Mouse (Mus musculus): ENCODE data around the gene Gm45785.

Gene Gm45785

DNA sequence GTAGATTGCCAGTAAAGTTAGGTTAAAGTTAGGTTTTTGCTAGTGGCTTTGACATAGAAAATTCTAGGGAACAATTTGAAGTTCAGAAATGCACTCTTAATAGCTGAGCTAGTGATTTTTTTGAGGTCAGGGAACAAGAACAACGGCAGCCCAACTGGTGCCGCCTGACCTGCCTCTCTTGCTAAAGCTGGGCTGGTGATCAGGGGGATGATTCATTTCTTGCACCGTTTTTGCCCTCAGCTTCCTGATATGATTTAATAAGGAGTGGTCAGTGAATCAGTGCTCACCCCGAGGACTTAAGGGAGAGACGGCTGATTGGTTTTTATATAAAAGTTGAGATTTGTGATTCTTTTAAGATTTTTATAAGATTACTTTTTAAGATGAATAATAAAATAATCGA lies 24.7 kb downstream of the Gm45785 start:
- no peak for DNase-seq (ENCODE audit: low read depth, low spot score)

DNA sequence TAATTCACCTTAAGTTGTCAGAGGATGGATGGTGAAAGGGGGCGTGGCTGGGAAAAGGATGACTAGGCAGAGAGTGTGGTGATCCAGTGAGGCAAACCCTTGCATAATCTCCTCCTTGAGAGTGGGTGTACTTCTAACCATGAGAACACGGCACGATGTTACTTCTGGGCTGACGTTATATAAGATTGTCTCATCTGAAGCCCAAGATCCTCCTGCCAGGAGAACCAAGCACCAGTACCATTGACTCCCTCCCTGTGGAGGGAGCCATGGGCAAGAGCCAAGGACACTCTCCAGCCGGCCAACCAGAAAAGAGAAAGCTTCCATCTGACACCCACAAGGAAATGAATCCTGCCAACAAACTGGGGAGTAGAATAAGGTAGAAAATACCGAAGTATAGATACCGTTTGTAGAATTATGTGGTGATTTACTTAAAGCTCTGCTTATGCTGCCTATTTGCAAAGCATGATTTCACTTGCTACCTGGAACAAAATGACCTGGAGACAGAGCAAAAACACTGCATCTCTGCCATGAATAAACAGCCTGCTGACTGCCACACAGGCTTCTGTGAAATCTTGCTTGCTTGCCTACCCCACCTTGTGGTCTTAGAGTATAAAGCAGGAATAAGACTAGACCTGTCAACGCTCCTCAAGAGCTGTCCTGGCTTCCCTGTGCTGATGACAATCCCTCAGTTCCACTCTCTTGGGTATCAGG lies 27.8 kb downstream of the Gm45785 start:
- DNase-seq (ENCODE audit: low read depth, low spot score): no peak

DNA sequence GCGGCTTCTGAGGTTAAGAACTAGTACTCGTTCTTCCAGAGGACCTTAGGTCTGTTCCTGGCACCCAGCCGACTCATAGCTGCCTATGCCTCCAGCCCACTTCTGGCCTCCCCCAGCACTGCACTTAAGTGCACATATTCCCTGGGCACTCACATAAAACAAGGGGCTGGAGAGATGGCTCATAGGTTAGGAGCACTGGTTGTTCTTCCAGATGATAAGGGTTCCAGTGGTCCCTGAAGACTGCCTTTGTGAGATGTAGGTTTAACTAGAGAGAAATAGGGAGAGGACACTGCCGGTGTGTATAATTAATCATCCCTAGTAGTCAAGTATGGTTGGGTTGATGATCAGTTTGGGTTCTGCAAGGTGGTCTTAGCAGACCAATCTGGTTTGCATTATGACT lies 33.4 kb downstream of the Gm45785 start:
- DNase-seq (ENCODE audit: low read depth, low spot score): no peak

DNA sequence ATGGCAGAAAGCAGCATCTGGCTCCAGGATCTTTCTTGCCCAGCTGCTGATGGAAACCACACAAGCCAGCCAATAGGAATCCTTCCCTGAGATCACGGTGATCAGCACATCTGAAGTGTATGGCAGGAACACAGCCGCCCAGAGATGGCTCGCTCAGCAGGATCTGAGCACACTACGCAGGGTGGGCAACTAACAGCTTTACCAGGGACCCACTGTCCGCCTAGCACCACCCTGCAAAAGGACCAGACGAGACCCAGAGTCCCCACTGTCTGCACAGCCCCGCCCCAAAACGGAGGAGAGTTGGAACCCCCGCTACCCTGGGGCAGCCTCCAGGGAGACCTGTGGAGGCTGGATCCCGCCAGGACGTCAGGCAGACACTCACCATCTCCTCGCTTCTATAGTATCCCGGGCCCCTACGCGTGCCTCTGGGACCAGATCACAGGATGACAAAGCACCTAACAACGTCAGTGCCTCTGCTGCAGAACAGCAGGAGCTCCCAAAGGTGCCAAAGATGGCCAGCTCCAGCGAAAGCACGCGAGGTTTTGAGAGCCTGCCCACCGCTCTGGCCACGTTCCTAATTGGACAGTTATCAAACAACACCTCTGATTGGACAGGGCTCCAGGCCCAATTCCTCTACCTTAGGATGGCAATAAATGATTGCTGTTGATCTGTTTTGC lies 34.3 kb downstream of the Gm45785 start, which contains the start of gene Zfp941:
TSS of gene Zfp941 (minus strand) at position 526 of the 677 bp plus-strand sequence.
- DNase-seq (ENCODE audit: low read depth, low spot score): no peak

DNA sequence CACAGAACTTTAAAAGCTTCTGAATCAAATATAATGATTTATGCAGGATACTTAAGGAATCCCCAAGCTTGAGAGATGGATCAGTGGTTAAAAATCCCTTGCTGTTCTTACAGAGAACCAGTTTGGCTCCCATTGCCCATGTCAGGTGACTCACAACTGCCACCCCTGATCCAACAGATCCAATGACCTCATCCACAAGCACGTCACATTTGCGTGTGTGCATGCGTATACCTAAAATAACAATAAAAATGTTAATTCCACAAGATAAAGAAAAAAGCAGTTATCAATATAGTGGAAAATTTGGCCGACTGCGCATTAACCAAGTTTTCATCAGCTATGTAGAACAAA lies 34.9 kb downstream of the Gm45785 start:
- no peak for DNase-seq (ENCODE audit: low read depth, low spot score)

DNA sequence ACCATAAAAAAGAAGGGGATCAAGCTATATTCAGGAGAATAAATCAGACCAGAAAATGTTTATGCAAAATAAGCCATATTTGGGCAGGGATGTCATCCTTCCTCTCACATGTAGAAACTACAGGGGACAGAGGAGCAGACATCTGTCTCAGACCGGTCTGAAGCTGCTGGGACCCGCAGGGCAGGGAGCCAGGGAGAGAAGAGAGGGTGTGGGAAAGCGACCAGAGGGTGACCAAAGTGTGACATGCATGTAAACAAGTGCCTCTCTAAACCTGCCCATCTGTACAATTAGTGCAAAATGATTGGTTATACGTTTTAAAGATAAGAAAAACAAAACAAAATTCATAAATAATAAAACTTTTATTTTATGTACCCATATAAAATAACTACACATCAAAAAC lies 36.0 kb downstream of the Gm45785 start:
- no peak for DNase-seq (ENCODE audit: low read depth, low spot score)

DNA sequence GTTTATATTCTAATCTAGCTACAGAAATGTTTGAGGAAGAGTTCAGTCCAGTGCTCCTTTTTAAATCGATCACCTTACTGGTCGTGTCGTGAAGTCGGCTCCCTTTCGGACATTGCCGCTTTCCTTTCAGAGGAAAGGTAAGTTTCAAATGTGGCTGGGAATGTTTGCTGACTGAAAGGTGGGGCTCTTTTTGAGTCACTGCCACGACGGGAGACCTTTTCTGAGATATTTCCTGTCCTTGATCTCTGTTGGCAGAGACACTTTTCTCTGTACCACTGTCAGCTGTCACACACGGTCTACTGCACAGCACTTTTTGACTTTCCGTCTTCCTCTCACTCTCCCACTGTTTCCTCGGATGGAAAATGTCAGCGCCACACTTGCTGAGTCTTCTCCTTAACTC lies 43.3 kb downstream of the Gm45785 start:
- no peak for DNase-seq (ENCODE audit: low read depth, low spot score)

DNA sequence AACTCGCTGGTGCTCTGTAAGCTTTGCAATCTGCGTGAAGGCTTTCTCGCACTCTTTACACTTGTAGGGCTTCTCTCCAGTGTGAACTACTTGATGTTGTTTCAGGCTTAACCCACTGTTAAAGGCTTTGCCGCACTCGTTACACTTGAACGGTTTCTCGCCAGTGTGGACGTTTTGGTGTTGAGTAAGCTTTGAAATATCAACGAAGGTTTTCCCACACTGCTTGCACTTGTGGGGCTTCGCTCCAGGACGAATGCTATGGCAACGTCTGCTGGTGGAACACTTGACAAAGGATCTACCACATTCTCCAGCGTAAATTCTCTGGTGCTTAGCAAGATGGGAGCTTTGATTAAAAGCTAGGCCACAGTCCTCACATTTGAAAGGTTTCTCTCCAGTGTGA lies 44.4 kb downstream of the Gm45785 start:
- no peak for DNase-seq (ENCODE audit: low read depth, low spot score)

DNA sequence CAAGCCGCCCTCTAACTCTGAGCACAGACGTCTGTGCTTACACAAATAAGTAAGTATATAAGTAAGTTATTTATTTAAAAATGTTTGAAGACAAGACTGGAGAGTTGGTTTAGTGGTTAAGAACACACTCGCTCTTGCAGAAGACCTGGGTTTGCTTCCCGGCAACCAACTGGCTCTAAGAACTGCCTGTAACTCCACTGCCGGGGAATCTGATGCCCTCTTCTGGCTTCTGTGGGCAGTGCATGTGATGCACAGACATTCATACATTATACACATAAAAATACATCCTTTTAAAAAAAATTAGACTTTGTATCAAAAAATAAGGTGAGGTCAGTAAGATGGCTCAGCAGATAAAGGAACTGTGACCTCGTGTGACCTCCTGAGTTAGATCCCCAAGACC lies 45.6 kb downstream of the Gm45785 start:
- DNase-seq (ENCODE audit: low read depth, low spot score): no peak

DNA sequence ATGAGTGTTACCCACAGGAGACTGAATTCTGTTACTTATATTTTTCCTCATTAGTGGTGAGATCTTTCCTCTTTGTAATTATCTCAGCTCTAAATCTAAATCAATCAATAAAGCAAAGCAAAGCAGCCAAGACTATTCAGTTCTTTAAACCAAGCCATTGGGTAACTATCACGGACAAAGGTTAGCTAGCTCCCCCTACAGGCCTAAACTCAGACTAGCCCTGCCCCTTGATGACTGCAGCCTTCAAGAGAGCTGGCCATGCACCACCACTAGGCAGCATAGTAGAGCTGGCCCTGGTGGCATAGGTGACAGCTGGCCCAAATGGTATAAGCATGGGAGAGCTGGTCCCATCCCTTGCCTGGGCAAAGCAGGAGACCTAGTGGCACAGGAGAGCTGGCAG lies 50.4 kb downstream of the Gm45785 start:
- no peak for DNase-seq (ENCODE audit: low read depth, low spot score)

DNA sequence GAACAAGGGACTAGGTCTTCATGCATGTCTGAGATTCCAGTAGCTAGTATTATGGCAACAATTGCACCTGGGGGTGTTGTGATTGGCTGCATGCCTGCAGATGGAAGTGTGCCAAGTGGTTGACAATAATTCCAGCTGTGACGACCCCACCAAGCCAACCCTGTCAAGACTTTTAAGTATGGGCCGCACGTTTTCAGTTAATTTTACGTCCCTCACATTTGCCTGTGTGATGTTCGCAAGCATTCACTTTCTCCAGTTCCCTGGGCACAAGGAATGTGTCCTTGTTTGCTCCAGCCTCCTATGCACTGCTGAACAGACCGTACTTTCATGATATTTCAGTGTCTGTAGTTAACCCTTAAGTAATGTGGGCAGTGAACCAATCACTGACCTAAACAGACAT lies 53.5 kb downstream of the Gm45785 start:
- DNase-seq (ENCODE audit: low read depth, low spot score): no peak

DNA sequence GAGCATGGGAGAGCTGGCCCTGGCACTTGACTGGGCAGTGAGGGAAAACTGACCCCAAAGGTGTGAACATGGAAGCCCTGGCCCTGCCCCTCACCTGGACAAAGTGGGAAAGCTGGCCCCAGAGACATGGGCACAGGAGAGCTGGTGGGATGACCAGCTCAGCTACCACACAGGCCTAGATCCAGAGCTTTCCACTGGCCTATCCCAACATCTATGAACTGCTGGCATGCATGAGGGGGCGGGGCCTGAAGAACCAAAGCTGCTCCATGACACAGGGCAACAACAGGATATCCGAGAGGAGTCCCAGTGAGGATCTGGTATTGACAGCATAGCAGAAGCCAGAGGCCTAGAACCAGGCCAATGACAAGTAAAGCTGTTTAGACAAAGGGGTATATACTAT lies 57.9 kb downstream of the Gm45785 start:
- no peak for DNase-seq (ENCODE audit: low read depth, low spot score)

DNA sequence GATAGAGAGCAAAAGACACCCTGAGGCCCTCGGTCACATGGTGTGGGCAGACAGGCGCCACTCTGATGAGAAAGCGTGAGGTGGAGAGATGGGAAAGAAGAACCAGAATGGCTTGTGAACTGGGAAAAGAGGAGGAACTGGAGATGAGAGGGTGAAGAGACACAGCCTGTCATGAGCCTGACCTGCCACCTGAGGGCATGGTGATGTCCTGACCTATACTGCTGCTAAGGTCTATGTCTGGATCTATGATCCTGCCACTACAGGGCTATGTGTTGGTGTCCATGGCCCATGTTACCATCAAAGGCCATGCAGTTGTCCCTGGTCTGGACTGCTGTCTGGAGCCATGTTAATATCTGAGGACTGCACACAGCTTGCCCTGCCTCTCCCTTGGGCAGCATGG lies 58.5 kb downstream of the Gm45785 start:
- DNase-seq (ENCODE audit: low read depth, low spot score): no peak

DNA sequence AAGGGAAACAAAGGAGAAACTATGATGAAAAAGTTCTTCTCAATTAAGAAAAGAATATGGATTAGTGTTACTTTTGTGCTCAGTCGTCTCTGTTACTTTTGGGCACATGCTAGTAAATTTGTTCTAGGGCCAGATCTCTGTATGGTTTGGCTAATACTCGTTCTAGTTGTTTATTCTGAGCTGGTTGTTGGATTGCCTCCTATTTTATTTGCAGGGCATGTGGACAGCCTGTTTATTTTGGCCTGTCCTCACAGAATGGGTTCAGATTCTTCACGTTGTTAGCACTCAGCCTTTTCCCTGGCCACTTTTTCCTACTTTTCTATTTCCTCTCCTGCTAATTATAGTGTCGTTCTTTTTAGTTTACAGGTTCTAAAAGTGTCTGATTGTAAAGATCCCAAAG lies 62.6 kb downstream of the Gm45785 start:
- no peak for DNase-seq (ENCODE audit: low read depth, low spot score)

DNA sequence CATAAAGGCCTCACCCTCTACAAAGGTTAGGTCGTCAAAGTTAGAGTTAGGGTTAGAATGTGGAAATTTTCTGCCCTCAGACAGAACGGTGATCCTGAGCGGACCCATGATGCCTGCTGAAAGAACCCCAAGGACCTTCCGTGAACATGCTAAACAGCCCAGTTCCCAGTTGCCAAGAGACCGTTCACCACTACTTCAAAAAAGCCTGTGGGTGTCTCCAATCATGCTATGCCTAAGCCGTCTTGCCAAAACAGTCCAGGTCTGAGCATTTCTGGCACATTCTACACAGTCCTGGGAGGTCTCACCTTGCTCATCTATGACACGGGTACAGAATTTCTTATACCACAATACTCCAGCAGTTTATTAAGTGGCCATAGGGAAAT lies 68.1 kb downstream of the Gm45785 start:
- DNase-seq (ENCODE audit: low read depth, low spot score): no peak

DNA sequence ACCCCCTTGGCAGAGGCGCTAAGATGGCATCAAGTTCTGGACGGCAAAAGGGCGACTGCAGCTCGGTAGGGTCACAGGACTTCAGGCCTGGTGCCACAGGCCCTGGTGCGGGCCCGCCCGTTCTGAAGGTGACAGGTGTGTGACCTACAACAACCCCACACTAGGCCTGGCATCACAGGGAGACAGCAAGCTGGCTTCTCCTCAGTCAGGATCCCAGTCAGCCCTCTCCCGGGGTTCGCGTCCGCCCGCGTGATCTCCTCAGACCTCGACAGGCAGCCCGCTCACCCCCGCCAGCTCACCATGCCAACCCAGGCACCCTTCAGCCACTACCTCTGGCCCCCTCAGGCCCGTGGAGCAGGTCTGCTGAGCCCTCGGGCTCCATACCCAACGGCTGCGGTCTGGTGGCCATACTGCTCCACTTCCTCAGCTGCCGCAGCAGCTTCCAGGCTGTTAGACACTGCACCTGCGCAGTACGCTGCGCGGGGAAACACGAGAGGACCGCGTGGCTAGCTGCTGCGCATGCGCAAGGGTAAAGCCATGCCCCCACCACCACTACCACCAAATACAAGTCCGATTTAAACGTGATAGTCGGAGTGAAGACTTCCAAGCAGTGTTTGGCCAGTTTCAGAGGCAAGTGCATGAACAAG lies 68.6 kb downstream of the Gm45785 start, which contains the start of gene Syce1:
TSS of gene Syce1 (minus strand) at position 447 of the 647 bp plus-strand sequence.
- DNase-seq (ENCODE audit: low read depth, low spot score): no peak

DNA sequence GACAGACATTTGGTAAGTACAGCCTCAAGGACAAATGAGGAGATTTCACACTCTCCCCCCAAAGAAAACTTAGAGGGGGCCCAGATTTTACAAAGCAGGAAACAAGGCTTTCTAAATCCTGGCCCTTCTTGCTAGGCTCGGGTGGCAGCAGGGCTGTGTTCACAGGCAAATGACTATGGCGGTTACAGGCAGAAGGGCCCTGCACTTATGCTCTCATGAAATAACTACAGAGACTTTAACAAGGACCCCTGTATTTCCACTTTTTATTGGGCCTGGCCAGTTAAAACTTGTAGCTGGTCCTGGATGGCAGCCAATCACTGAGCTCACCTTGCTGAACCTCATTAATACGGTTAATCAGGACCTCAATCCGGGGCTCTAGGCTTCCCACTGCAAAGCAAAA lies 75.6 kb downstream of the Gm45785 start:
- DNase-seq (ENCODE audit: low read depth, low spot score): no peak

All from embryo, embryonic 11.5 days (tissue).